Mouse (Mus musculus) embryonic facial prominence, embryonic 15.5 days (tissue): Measurements from ENCODE around the gene Pnkd. TPM values are rescaled to one million over a fixed set of nuclear protein-coding genes. Genes with fewer than 3 reads are reported as not detected.
A peak's percentile ranks its signal among the peaks of the same experiment; 100 is the strongest.

Experiments used
- microRNA counts: library from miRNA; unstranded; fragments of <30 nt; microRNA quantifications from one replicate; lab custom pipeline; 2016
- microRNA-seq: library from miRNA; unstranded; fragments of <30 nt; microRNA quantifications from one replicate; pipeline ENCODE4, GENCODE M21; 2016; ENCODE audit warnings: borderline number of aligned reads
- polyA plus RNA-seq: library from polyadenylated mRNA; unstranded; fragments of >200 nt; fragmentation: Nextera tagmentation; extraction: Ambion mirVana; gene quantifications from 2 replicates; pipeline ENCODE4 v1.2.1, GENCODE M21; 2015

The Pnkd gene
- polyA plus RNA-seq, 1 experiment from 2014 or later = 130 TPM

MicroRNAs encoded within 50 kb of the gene (microRNA counts, 519-probe panel; counts per million panel counts)
- 3,212 counts per million, percentile 77 among the panel's probes with 10 or more counts for microRNA mmu-miR-26b (lab: Ali Mortazavi, UCI)

Small RNA genes lying within 50 kb of the gene (microRNA-seq; reads per million reads assigned to microRNA genes)
- 31,011 reads per million, percentile 98 among the genes with 10 or more reads in this experiment for gene Mir26b

Other genes with a start within 250 kb of the Pnkd start
- 49.3 and 53.7 TPM in 2 replicates for gene Tns1, start 160.5 kb upstream of the Pnkd start, polyA plus RNA-seq
- 0.72 and 0.85 TPM in 2 replicates for gene Rufy4, start 159.4 kb upstream of the Pnkd start, polyA plus RNA-seq
- 0.37 TPM in 2 replicates for gene Cxcr2, start 130.9 kb upstream of the Pnkd start, polyA plus RNA-seq
- not detected in 2 replicates for gene Cxcr1, start 90.3 kb upstream of the Pnkd start, polyA plus RNA-seq
- gene Arpc2, start 48.8 kb upstream of the Pnkd start, polyA plus RNA-seq = 401 and 415 TPM in 2 replicates
- gene Gpbar1, start 6.4 kb upstream of the Pnkd start, polyA plus RNA-seq = not detected in 2 replicates
- 247 and 256 TPM in 2 replicates for gene Aamp, start 192 bp upstream of the Pnkd start, polyA plus RNA-seq
- 56.6 and 63.9 TPM in 2 replicates for gene Tmbim1, start 20.7 kb downstream of the Pnkd start, polyA plus RNA-seq
- 2.5 and 2.8 TPM in 2 replicates for gene Catip, start 77.2 kb downstream of the Pnkd start, polyA plus RNA-seq
- 3.7 and 4.7 TPM in 2 replicates for gene Slc11a1, start 90.3 kb downstream of the Pnkd start, polyA plus RNA-seq
- gene Ctdsp1, start 106.6 kb downstream of the Pnkd start, polyA plus RNA-seq = 86.6 and 89.3 TPM in 2 replicates
- 0.08 and 0.16 TPM in 2 replicates for gene Vil1, start 124.4 kb downstream of the Pnkd start, polyA plus RNA-seq
- 55.7 and 59.7 TPM in 2 replicates for gene Cnot9, start 221.1 kb downstream of the Pnkd start, polyA plus RNA-seq